Mouse (Mus musculus) frontal cortex, postnatal 10 days (tissue): ENCODE data around the gene 2900092C05Rik.

ENCODE experiments used
- DNase-seq, 2 experiments: peaks; one replicate each; pipeline ENCODE4 v3.0.0; 2022; ENCODE audit warnings: low spot score in 2 of 2, mixed read lengths in 1 of 2

The 2900092C05Rik gene

DNA sequence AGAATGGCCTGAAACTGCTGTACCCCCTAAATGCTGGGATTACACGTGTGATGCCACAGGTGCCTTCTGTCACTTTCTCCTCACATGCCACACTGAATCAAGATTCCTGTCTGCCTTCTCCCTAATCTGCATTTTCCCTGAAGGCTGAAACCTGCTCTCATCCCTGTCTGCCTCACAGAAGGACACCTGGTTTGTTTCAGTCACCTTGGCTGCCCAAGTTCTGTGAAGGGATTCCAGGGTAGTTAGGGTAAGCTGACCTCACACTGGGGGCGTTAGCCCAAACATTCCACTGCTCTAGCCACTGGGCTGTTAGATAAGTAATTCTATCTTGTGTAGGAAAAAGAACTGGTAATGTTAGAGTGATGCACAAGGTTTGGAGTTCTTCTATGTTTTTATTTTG is at the start of gene 2900092C05Rik:
Gene 2900092C05Rik (plus strand): TSS at position 301 of the 400 bp plus-strand sequence.
- DNase-seq = no peak

DNA sequence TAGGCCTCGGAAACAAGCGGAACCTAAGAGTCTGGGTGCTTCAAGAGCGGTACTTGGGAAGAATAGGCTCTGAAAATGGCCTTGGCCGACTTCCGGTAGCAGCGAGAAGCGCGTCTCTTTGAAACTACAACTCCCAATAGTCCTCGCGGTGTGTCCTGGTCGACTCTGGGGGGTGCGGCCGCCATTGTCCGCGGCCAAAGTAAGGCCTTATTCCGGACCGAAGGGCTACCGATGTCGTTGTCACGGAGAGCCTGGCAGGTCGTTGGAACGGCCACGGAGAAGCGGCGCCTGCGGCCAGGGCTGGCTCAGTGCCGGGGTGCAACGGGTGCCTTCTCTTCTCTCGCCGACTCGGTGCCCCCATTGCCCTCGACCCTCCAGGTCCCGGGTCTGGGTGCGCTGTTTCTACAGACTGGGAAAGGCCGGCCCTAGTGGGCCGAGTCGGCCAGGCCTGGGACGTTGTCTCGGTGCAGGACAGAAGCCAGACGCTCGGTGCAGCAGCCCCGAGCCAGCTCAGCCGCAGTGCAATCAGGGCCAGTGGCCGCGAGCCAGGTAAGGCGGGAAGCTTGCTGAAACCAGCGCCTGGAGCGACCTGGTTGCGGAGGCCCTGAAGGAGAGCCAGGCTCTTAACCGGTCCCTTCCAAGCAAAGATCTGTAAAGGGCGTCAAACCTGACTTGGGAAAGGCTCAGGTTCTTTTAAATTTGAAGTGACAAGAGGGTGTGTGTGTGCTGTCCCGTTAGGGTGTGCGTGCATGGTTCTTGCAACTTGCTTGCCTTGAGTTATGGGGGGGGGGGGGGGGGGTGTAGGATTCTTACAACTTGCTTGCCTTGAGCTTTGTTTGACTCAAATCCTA is 33.9 kb upstream of the 2900092C05Rik start, which contains the start of gene Zfp606:
Gene Zfp606 (plus strand): TSS at position 136 of the 851 bp plus-strand sequence.
- DNase-seq = peak; percentile 84 to 85

DNA sequence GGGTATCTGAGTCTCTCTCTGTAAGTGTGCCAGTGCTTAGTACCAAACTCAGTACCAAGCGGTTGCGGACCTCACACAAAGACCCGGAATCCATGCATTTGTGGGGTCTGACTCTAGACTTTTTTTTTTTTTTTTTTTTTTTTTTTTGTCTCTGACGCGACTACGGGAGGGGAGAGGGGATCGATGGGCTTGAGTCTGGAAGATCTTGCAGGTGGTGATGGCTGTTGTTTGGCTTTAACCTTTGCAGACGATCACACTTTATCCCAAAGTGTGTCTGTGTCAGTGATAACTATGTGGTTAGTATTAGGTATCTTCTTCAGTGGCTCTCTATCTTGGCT is 33.3 kb upstream of the 2900092C05Rik start:
- DNase-seq = no peak

DNA sequence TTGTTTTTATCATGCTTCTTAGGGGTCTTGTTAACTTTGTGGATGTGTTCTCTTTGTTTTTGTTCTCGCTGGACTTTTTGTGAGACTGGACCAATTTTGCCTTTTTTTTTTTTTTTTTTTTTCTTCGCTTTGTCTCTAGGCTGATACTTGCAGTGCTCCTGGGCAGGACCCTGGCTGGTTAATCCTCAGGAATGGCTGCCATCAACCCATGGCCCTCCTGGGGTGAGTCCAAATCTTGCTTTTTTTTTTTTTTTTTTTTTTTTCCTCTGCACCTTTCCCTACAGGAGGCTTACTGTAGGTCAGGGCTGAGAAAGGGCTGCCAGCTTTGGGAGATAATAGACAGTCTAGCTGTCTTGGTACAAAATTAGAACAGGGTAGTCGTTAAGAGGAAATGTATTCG is 32.8 kb upstream of the 2900092C05Rik start:
- DNase-seq = no peak

DNA sequence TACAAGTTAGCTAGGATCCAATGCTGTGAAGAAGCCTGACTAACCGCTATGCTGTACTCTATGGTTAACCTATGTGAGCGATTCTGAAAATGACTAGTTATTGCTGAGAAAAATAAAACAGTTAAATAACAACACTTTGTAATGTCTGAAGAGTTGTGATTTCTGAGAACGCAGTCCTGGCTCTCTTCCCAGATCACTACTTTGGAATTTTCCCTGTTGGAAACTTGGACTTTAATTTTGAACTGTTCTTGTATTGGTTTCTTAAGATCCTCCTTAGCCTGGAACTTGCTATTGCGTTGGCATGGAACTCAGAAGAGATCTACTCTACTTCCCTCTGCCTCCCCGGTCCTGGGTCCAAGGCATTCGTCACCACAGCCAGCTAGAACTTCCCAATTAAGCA is 28.5 kb upstream of the 2900092C05Rik start:
- no peak for DNase-seq

DNA sequence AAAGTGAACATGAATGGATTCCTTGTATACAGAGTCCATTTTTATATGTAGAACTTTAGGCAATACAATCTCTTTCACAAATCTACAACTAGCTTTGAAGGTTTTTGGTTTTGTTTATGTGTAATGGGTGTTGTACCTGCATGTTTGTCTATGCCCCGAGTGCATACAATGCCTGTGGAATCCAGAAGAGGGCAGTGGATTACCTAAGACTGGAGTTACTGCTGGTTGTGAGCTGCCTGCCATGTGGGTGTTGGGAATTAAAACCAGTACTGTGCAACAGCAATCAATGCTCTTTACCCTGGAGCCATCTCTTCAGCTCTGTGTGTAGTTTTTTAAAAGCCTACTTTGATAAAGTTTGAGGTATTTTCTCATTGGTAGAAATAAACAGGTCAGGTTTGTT is 26.4 kb upstream of the 2900092C05Rik start:
- DNase-seq = no peak

DNA sequence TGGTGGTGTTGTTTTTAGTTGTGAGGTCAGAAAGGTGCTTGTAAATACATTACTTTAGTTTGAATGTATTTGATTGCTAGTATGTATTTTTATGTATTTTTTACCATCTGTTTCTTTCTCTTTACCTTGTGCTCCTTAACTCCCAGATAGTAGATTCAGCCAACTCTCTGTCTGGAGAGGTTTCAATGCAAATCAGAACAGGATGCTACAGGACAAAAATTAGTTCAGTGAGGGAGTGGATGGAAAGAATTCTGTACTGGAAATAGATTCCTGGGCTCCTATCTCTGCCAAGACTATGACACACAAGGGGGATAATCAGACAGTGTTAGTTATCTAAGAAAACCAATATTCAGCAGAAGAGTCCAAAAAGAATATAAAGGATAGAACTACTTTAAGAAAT is 25.6 kb upstream of the 2900092C05Rik start:
- DNase-seq = no peak

DNA sequence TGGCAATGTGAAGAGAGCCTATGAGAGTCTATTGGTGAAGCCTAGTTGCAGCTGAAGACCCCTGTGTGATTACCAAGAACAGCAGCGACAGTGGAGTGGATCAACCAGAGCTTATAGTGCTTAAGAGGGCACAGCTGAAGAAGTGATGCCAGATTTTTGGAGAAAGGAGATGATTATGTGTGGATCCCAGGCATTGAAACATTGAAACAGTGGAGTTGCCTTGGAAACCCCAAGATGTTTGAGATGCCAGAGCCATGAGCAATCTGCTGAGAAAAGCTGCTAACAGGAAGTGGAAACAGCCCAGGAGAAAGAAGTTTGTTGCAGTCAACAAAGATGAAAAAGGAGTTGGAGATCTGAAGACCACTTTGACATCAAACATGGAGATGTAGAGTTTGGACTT is 1.4 kb upstream of the 2900092C05Rik start:
- no peak for DNase-seq
